Mouse (Mus musculus) cerebellum, adult 9-11 months (tissue): ENCODE data around the gene Serpinb6b.
A peak's percentile ranks its signal among the peaks of the same experiment; 100 is the strongest.

Source experiments
- DNase-seq: peaks from one replicate; pipeline ENCODE4 v3.0.0; 2022

Serpinb6b gene

GRCm38 (mm10) chr13:32975710-32976109 lies 10.7 kb downstream of the Serpinb6b start:
- no peak for DNase-seq

GRCm38 (mm10) chr13:32982556-32983042 lies 17.6 kb downstream of the Serpinb6b start:
- no peak for DNase-seq

- DNase-seq, result no peak
These were observed 21.2 kb downstream of the Serpinb6b start for GRCm38 (mm10) chr13:32986256-32986655.

- no peak for DNase-seq
These were observed 28.3 kb downstream of the Serpinb6b start for GRCm38 (mm10) chr13:32993152-32993893.

GRCm38 (mm10) chr13:32993894-32994242 lies 28.9 kb downstream of the Serpinb6b start:
- no peak for DNase-seq

- DNase-seq, result no peak
These were observed 30.0 kb downstream of the Serpinb6b start for GRCm38 (mm10) chr13:32995051-32995450.

- no peak for DNase-seq
These were observed 36.3 kb downstream of the Serpinb6b start for GRCm38 (mm10) chr13:33001341-33001740.

- DNase-seq, result no peak
These were observed 37.9 kb downstream of the Serpinb6b start, which contains the start of gene Serpinb9 for GRCm38 (mm10) chr13:33002950-33003349. Gene Serpinb9 (plus strand): TSS chr13:33003250.

GRCm38 (mm10) chr13:33003523-33004413 lies 38.8 kb downstream of the Serpinb6b start:
- DNase-seq, result no peak

- peak; percentile 80 for DNase-seq
These were observed 39.6 kb downstream of the Serpinb6b start for GRCm38 (mm10) chr13:33004414-33005105.

- peak; percentile 7 for DNase-seq
These were observed 40.6 kb downstream of the Serpinb6b start for GRCm38 (mm10) chr13:33005501-33006075.

GRCm38 (mm10) chr13:33006555-33006954 lies 41.5 kb downstream of the Serpinb6b start:
- DNase-seq, result no peak

- DNase-seq, result no peak
These were observed 47.4 kb downstream of the Serpinb6b start for GRCm38 (mm10) chr13:33012395-33012794.

- no peak for DNase-seq
These were observed 48.3 kb downstream of the Serpinb6b start for GRCm38 (mm10) chr13:33013271-33013670.

- no peak for DNase-seq
These were observed 57.4 kb downstream of the Serpinb6b start for GRCm38 (mm10) chr13:33022371-33022770.

GRCm38 (mm10) chr13:33026427-33027057 lies 61.5 kb downstream of the Serpinb6b start:
- DNase-seq, result no peak

- DNase-seq, result no peak
These were observed 62.2 kb downstream of the Serpinb6b start, which contains the start of gene Serpinb9b for GRCm38 (mm10) chr13:33027244-33027643. Gene Serpinb9b (plus strand): TSS chr13:33027416.

- DNase-seq, result no peak
These were observed 63.1 kb downstream of the Serpinb6b start for GRCm38 (mm10) chr13:33028146-33028545.

- DNase-seq, result no peak
These were observed 63.5 kb downstream of the Serpinb6b start for GRCm38 (mm10) chr13:33028550-33028949.
